Mouse (Mus musculus) CH12.LX (cell line): Measurements from ENCODE around the gene Agbl2. TPM values are rescaled to one million over a fixed set of nuclear protein-coding genes. Genes with fewer than 3 reads are reported as not detected.

Source experiments
- DNase-seq: peaks from one replicate; pipeline ENCODE4 v3.0.0-alpha.2; 2013; ENCODE audit errors: extremely low read depth
- H3K27ac ChIP-seq: 2 replicates; pipeline ENCODE4 v1.5.1; 2012; ENCODE audit warnings: low read depth, mild to moderate bottlenecking, control low read depth, moderate library complexity; ENCODE audit not compliant: insufficient read depth
- H3K27me3 ChIP-seq: replicated peaks from 2 replicates; pipeline ENCODE3; 2012; ENCODE audit warnings: inconsistent platforms
- H3K36me3 ChIP-seq, 2 experiments: replicated peaks in 1 of 2; 2 replicates each; pipeline versions ENCODE3 to v1.6.1; 2012; ENCODE audit warnings: inconsistent platforms in 1 of 2, low read length in 1 of 2, mild to moderate bottlenecking in 1 of 2, mixed read lengths in 1 of 2, moderate library complexity in 1 of 2; ENCODE audit not compliant: control insufficient read depth in 1 of 2, insufficient read depth in 1 of 2
- H3K4me1 ChIP-seq, 2 experiments: 2 replicates each; pipeline ENCODE4 v1.6.1; 2012; ENCODE audit warnings: inconsistent platforms in 1 of 2, moderate library complexity in 1 of 2; ENCODE audit not compliant: insufficient read depth in 2 of 2, control insufficient read depth in 1 of 2
- H3K4me2 ChIP-seq: 2 replicates; pipeline ENCODE4 v1.6.1; 2012; ENCODE audit warnings: low read depth, mild to moderate bottlenecking, control low read depth; ENCODE audit not compliant: poor library complexity, insufficient read depth, severe bottlenecking
- H3K4me3 ChIP-seq, 3 experiments: fragments of 150-350 bp in 1 of 3; sonication (generic) in 1 of 3; replicated peaks in 1 of 3; 2 replicates each; pipeline versions ENCODE3 to v1.5.1; 2011 to 2012; ENCODE audit warnings: low read depth in 2 of 3, low read length in 2 of 3, mild to moderate bottlenecking in 2 of 3, moderate library complexity in 2 of 3, control low read depth in 1 of 3, improper control_type of control experiment in 1 of 3, inconsistent platforms in 1 of 3, mixed read lengths in 1 of 3; ENCODE audit not compliant: poor library complexity in 1 of 3
- H3K79me2 ChIP-seq: replicated peaks from 2 replicates; pipeline ENCODE4 v1.6.1; 2012; ENCODE audit warnings: mild to moderate bottlenecking, moderate library complexity; ENCODE audit not compliant: control insufficient read depth, poor library complexity, insufficient read depth, severe bottlenecking; ENCODE audit errors: extremely low read depth
- H3K9ac ChIP-seq: 2 replicates; pipeline ENCODE4 v1.6.1; 2012; ENCODE audit warnings: low read depth, mild to moderate bottlenecking, control low read depth, moderate library complexity; ENCODE audit not compliant: insufficient read depth
- H3K9me3 ChIP-seq: replicated peaks from 2 replicates; pipeline ENCODE3; 2012; ENCODE audit warnings: low read length, inconsistent platforms, mixed read lengths
- BHLHE40 ChIP-seq: IDR thresholded peaks from 2 replicates; pipeline ENCODE4 v1.6.1; 2011; ENCODE audit warnings: mild to moderate bottlenecking, low read depth, low read length, improper control_type of control experiment
- E2F4 ChIP-seq: IDR thresholded peaks from 2 replicates; pipeline ENCODE4 v1.6.1; 2011; ENCODE audit warnings: low read depth, low read length, improper control_type of control experiment; ENCODE audit not compliant: insufficient replicate concordance
- EP300 ChIP-seq: IDR thresholded peaks from 2 replicates; pipeline ENCODE4 v1.6.1; 2011; ENCODE audit warnings: low read length, improper control_type of control experiment
- ETS1 ChIP-seq: conservative IDR thresholded peaks from 2 replicates; pipeline ENCODE4 v1.6.1; 2012; ENCODE audit warnings: low read depth, mild to moderate bottlenecking, inconsistent platforms, low read length, improper control_type of control experiment, moderate library complexity
- HCFC1 ChIP-seq: IDR thresholded peaks from 2 replicates; pipeline ENCODE4 v1.6.1; 2012; ENCODE audit warnings: low read depth, mild to moderate bottlenecking, inconsistent platforms, low read length, improper control_type of control experiment
- IRF4 ChIP-seq: IDR thresholded peaks from 2 replicates; pipeline ENCODE4 v1.6.1; 2014; ENCODE audit warnings: low read depth, mild to moderate bottlenecking, inconsistent platforms, low read length, improper control_type of control experiment
- JUN ChIP-seq: IDR thresholded peaks from 2 replicates; pipeline ENCODE4 v1.6.1; 2011; ENCODE audit warnings: low read depth, mild to moderate bottlenecking, low read length, improper control_type of control experiment, moderate library complexity; ENCODE audit not compliant: insufficient read depth
- MAFK ChIP-seq: IDR thresholded peaks from 2 replicates; pipeline ENCODE4 v1.6.1; 2011; ENCODE audit warnings: low read length, improper control_type of control experiment; ENCODE audit not compliant: insufficient replicate concordance
- MXI1 ChIP-seq: IDR thresholded peaks from 2 replicates; pipeline ENCODE4 v1.6.1; 2011; ENCODE audit warnings: mild to moderate bottlenecking, low read depth, low read length, improper control_type of control experiment
- NRF1 ChIP-seq: IDR thresholded peaks from 2 replicates; pipeline ENCODE4 v1.6.1; 2014; ENCODE audit warnings: low read depth, mild to moderate bottlenecking, inconsistent platforms, low read length, improper control_type of control experiment, moderate library complexity
- POLR2AphosphoS2 ChIP-seq: IDR thresholded peaks from 2 replicates; pipeline ENCODE4 v1.6.1; 2011; ENCODE audit warnings: low read depth, low read length, improper control_type of control experiment
- SIN3A ChIP-seq: IDR thresholded peaks from 2 replicates; pipeline ENCODE4 v1.6.1; 2012; ENCODE audit warnings: low read length, improper control_type of control experiment, inconsistent platforms
- SMC3 ChIP-seq: IDR thresholded peaks from 2 replicates; pipeline ENCODE4 v1.6.1; 2011; ENCODE audit warnings: low read depth, low read length, improper control_type of control experiment
- TBP ChIP-seq: conservative IDR thresholded peaks from 2 replicates; pipeline ENCODE4 v1.6.1; 2011; ENCODE audit warnings: low read depth, low read length, improper control_type of control experiment
- UBTF ChIP-seq: IDR thresholded peaks from 2 replicates; pipeline ENCODE4 v1.6.1; 2012; ENCODE audit warnings: low read depth, mild to moderate bottlenecking, inconsistent platforms, low read length, improper control_type of control experiment, moderate library complexity
- ZC3H11A ChIP-seq: IDR thresholded peaks from 2 replicates; pipeline ENCODE4 v1.6.1; 2012; ENCODE audit warnings: low read depth, mild to moderate bottlenecking, inconsistent platforms, low read length, improper control_type of control experiment
- ZNF384 ChIP-seq: IDR thresholded peaks from 2 replicates; pipeline ENCODE4 v1.6.1; 2012; ENCODE audit warnings: low read depth, low read length, improper control_type of control experiment, inconsistent platforms
- dilution Hi-C: fragments of 300-500 bp; cut with MboI; formaldehyde crosslinking; loops from 2 replicates; pipeline ENCODE4 v1.14.3; 2020; ENCODE audit warnings: low sequenced_read_pairs; ENCODE audit not compliant: extremely low pct_unique_long_range_greater_than_20kb, extremely low pct_ligation_motif_present
- in situ Hi-C: fragments of 300-500 bp; cut with MboI; formaldehyde crosslinking; loops from 3 replicates; pipeline ENCODE4 v1.14.3; 2019; ENCODE audit warnings: low sequenced_read_pairs, low pct_ligation_motif_present, low pct_unique_long_range_greater_than_20kb, mixed read lengths
- polyA plus RNA-seq: library from polyadenylated mRNA; unstranded; fragments of >175 nt; gene quantifications from 2 replicates; pipeline ENCODE4 v1.2.1, GENCODE M21; 2012; ENCODE audit warnings: low read depth; ENCODE audit not compliant: insufficient read length
- total RNA-seq, 2 experiments: library from RNA; depleted of rRNA; stranded (reverse); fragments of 300-350 nt in 1 of 2; fragments of >200 nt in 1 of 2; gene quantifications; 2 replicates each; pipeline ENCODE4 v1.2.3; 2012 to 2014

The Agbl2 gene
- total and polyA plus RNA-seq, 3 experiments, result not detected

DNA sequence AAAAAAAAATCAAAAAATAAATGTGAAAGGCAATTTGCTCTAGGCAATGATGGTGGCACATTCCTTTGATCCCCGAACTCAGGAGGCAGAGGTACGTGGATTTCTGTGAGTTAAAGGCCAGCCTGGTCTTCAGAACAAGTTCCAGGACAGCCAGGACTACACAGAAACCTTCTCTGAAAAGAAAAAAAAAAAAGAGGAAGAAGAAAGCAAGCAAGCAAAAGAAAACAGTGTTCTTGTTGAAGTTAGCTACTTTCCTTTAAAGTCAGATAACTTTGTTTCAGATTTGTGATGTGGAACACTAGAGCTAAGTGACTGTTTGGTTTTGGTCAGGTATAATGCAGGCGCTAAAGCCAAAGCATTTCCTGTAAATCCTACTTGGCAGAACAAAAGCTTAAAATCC, 43.7 kb upstream of the Agbl2 start:
- no peak for DNase-seq
- Histone ChIP-seq H3K36me3 (peaks cover 26 to 49% of the 10 kb centered on the region in 2 experiments), H3K79me2 (no peaks in the 10 kb centered on the region), H3K4me3 (no peak overlapping the region), H3K4me2 (no peak overlapping the region), H3K9ac (no peak overlapping the region), H3K27me3 (no peaks in the 10 kb centered on the region), H3K4me1 (0 out of 4 replicates have a peak, but pooled peaks cover 0 to 5% of the 10 kb centered on the region in 2 experiments), H3K9me3 (no peaks in the 10 kb centered on the region)
- in situ Hi-C loops, result no loop called here
- dilution Hi-C loops, result no loop called here
- TF ChIP-seq E2F4, result no peak
- no peak for TF ChIP-seq MAFK
- TF ChIP-seq ZNF384, result peak; percentile 60
- TF ChIP-seq, all 38 proteins: peak for 1
- H3K27ac ChIP-seq, result no peak overlapping the region

DNA sequence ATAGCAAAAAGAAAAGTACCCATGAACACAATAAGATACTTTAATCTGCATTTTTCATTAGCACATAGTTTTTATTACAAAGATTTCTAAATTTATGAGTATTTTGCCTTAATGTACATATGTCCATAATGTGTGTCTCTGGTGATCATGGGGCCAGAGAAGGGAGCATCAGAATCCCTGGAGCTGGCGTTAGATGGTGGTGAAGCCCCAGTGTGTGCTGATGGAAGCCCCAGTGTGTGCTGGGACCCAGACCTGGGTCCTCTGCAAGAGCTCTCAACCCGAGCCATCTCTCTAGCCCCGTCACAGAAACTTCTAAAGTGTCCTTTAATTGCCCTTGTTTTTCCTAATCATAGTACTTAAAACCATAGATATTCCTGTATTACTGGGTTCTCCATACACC, 43.2 kb upstream of the Agbl2 start:
- Histone ChIP-seq H3K36me3 (peaks cover 26 to 44% of the 10 kb centered on the region in 2 experiments), H3K79me2 (no peaks in the 10 kb centered on the region), H3K4me3 (no peak overlapping the region), H3K4me1 (0 out of 4 replicates have a peak, but pooled peaks cover 0 to 5% of the 10 kb centered on the region in 2 experiments), H3K4me2 (no peak overlapping the region), H3K27me3 (no peaks in the 10 kb centered on the region), H3K9ac (no peak overlapping the region), H3K9me3 (no peaks in the 10 kb centered on the region), H3K27ac (no peak overlapping the region)
- DNase-seq, result no peak
- no peak for TF ChIP-seq BHLHE40
- no peak for TF ChIP-seq E2F4
- no peak for TF ChIP-seq ETS1
- TF ChIP-seq IRF4, result no peak
- no peak for TF ChIP-seq POLR2AphosphoS2
- TF ChIP-seq TBP, result no peak
- no peak for TF ChIP-seq HCFC1
- TF ChIP-seq EP300, result no peak
- no peak for TF ChIP-seq MXI1
- no peak for TF ChIP-seq NRF1
- TF ChIP-seq SIN3A, result no peak
- no peak for TF ChIP-seq SMC3
- TF ChIP-seq JUN, result no peak
- no peak for TF ChIP-seq UBTF
- TF ChIP-seq ZC3H11A, result no peak
- in situ Hi-C loops (no loop called here), dilution Hi-C loops (no loop called here)
